Mouse (Mus musculus) midbrain, embryonic 14.5 days (tissue): Measurements from ENCODE around the gene Fgf15. TPM values are rescaled to one million over a fixed set of nuclear protein-coding genes. Genes with fewer than 3 reads are reported as not detected.

Experiments
- ATAC-seq: fragments of 200-750 bp; cut with Nextera tagmentation; 2 replicates; pipeline ENCODE4 v1.8.0; 2017; ENCODE audit warnings: moderate number of reproducible peaks, moderate library complexity; ENCODE audit not compliant: low FRiP score, low TSS enrichment
- DNase-seq: peaks from one replicate; pipeline ENCODE4 v3.0.0-alpha.2; 2015
- H3K27ac ChIP-seq: fragments of 300-500 bp; sonication (generic); replicated peaks from 2 replicates; pipeline ENCODE4 v1.5.1; 2014; ENCODE audit warnings: mild to moderate bottlenecking, low read depth, low read length, moderate library complexity
- H3K27me3 ChIP-seq: fragments of 300-500 bp; sonication (generic); 2 replicates; pipeline ENCODE4 v1.6.1; 2014; ENCODE audit warnings: low read length, control low read depth, mixed read lengths; ENCODE audit not compliant: control insufficient read depth, insufficient read depth
- H3K36me3 ChIP-seq: fragments of 300-500 bp; sonication (generic); 2 replicates; pipeline ENCODE4 v1.6.1; 2014; ENCODE audit warnings: low read length, control low read depth; ENCODE audit not compliant: control insufficient read depth, insufficient read depth
- H3K4me1 ChIP-seq: fragments of 300-500 bp; sonication (generic); 2 replicates; pipeline ENCODE4 v1.6.1; 2014; ENCODE audit warnings: mild to moderate bottlenecking, antibody characterized with exemption, low read length, control low read depth; ENCODE audit not compliant: control insufficient read depth, insufficient read depth
- H3K4me2 ChIP-seq: fragments of 300-500 bp; sonication (generic); 2 replicates; pipeline ENCODE4 v1.6.1; 2014; ENCODE audit warnings: mild to moderate bottlenecking, low read length, moderate library complexity
- H3K4me3 ChIP-seq: fragments of 300-500 bp; sonication (generic); replicated peaks from 2 replicates; pipeline ENCODE4 v1.5.1; 2014; ENCODE audit warnings: low read depth, low read length
- H3K9ac ChIP-seq: fragments of 300-500 bp; sonication (generic); replicated peaks from 2 replicates; pipeline ENCODE4 v1.6.1; 2014; ENCODE audit warnings: mild to moderate bottlenecking, low read length, moderate library complexity
- H3K9me3 ChIP-seq: fragments of 300-500 bp; sonication (generic); 2 replicates; pipeline ENCODE4 v1.6.1; 2016; ENCODE audit warnings: low read length, control low read depth, mixed read lengths; ENCODE audit not compliant: control insufficient read depth
- WGBS: fragments of 180-500 bp; shearing (Covaris S2); extraction: QIAGEN DNeasy Blood & Tissue Kit; methylation state at CpG from one replicate; pipeline ENCODE4 v1.1.7; 2014; 5-methylcytosine and 5-hydroxymethylcytosine counted together
- polyA plus RNA-seq: library from polyadenylated mRNA; unstranded; fragments of >200 nt; fragmentation: Nextera tagmentation; extraction: Ambion mirVana; gene quantifications from 2 replicates; pipeline ENCODE4 v1.2.1, GENCODE M21; 2014

Fgf15 gene
- polyA plus RNA-seq, 1 experiment from 2014 or later = 62.6 TPM

- Histone ChIP-seq H3K9ac (no peak overlapping the region), H3K9me3 (no peaks in the 10 kb centered on the region), H3K27me3 (peaks cover 64% of the 10 kb centered on the region), H3K4me3 (peak overlapping the region; percentile 18), H3K36me3 (no peaks in the 10 kb centered on the region), H3K27ac (no peak overlapping the region), H3K4me2 (peak overlapping the region; percentile 31), H3K4me1 (peaks cover 11% of the 10 kb centered on the region; the same call in 1 of the 2 replicates)
- peak; percentile 5 for DNase-seq
- under 1% methylated on average over 28 of the region's 28 CpGs for WGBS
- ATAC-seq = no peak
Observed at GRCm38 (mm10) chr7:144861769-144862070, 34.6 kb upstream of the Fgf15 start.

GRCm38 (mm10) chr7:144862126-144862525, 34.2 kb upstream of the Fgf15 start:
- Histone ChIP-seq H3K27me3 (peaks cover 64% of the 10 kb centered on the region), H3K4me1 (peaks cover 11% of the 10 kb centered on the region; the same call in 1 of the 2 replicates), H3K36me3 (no peaks in the 10 kb centered on the region), H3K4me3 (no peak overlapping the region; the same call in 1 of the 2 replicates), H3K9me3 (no peaks in the 10 kb centered on the region), H3K4me2 (peak overlapping the region; percentile 31), H3K27ac (no peak overlapping the region), H3K9ac (no peak overlapping the region)
- ATAC-seq (no peak), DNase-seq (peak; percentile 14)
- under 1% methylated on average over 15 of the region's 15 CpGs for WGBS

- no peaks in the 10 kb centered on the region for H3K36me3 ChIP-seq
- no peak for DNase-seq
- no peak overlapping the region for H3K4me2 ChIP-seq
- H3K27me3 ChIP-seq = peaks cover 64% of the 10 kb centered on the region
- H3K4me1 ChIP-seq = peaks cover 11% of the 10 kb centered on the region; the same call in 1 of the 2 replicates
- no peak overlapping the region for H3K27ac ChIP-seq
- H3K9me3 ChIP-seq = no peaks in the 10 kb centered on the region
- no peak overlapping the region for H3K9ac ChIP-seq
- no peak overlapping the region for H3K4me3 ChIP-seq
- WGBS = 3% methylated on average over 18 of the region's 18 CpGs
- no peak for ATAC-seq
Observed at GRCm38 (mm10) chr7:144862712-144863111, 33.6 kb upstream of the Fgf15 start.

- ATAC-seq (no peak), DNase-seq (no peak)
- H3K27me3 ChIP-seq = peaks cover 64% of the 10 kb centered on the region
- no peak overlapping the region for H3K27ac ChIP-seq
- peaks cover 11% of the 10 kb centered on the region; the same call in 1 of the 2 replicates for H3K4me1 ChIP-seq
- no peak overlapping the region for H3K4me2 ChIP-seq
- no peak overlapping the region for H3K4me3 ChIP-seq
- no peak overlapping the region for H3K9ac ChIP-seq
- WGBS = 4% methylated on average over 11 of the region's 11 CpGs
- no peaks in the 10 kb centered on the region for H3K9me3 ChIP-seq
- H3K36me3 ChIP-seq = no peaks in the 10 kb centered on the region
Observed at GRCm38 (mm10) chr7:144863196-144863595, 33.1 kb upstream of the Fgf15 start.

- peaks cover 64% of the 10 kb centered on the region for H3K27me3 ChIP-seq
- H3K9ac ChIP-seq = no peak overlapping the region
- H3K4me3 ChIP-seq = no peak overlapping the region
- 46% methylated on average over 3 of the region's 3 CpGs for WGBS
- ATAC-seq (no peak), DNase-seq (no peak)
- peaks cover 11% of the 10 kb centered on the region; the same call in 1 of the 2 replicates for H3K4me1 ChIP-seq
- H3K9me3 ChIP-seq = no peaks in the 10 kb centered on the region
- H3K27ac ChIP-seq = no peak overlapping the region
- no peaks in the 10 kb centered on the region for H3K36me3 ChIP-seq
- no peak overlapping the region for H3K4me2 ChIP-seq
Observed at GRCm38 (mm10) chr7:144864160-144864670, 32.1 kb upstream of the Fgf15 start.

- no peak overlapping the region for H3K4me2 ChIP-seq
- 70% methylated on average over 4 of the region's 4 CpGs for whole genome bisulfite sequencing
- H3K27ac ChIP-seq = no peak overlapping the region
- H3K27me3 ChIP-seq = peaks cover 34% of the 10 kb centered on the region
- DNase-seq (no peak), ATAC-seq (no peak)
- H3K4me3 ChIP-seq = no peak overlapping the region
- no peaks in the 10 kb centered on the region for H3K4me1 ChIP-seq
- H3K9me3 ChIP-seq = no peaks in the 10 kb centered on the region
- H3K9ac ChIP-seq = no peak overlapping the region
- no peaks in the 10 kb centered on the region for H3K36me3 ChIP-seq
Observed at GRCm38 (mm10) chr7:144867161-144867560, 29.2 kb upstream of the Fgf15 start.

- Histone ChIP-seq H3K36me3 (no peaks in the 10 kb centered on the region), H3K27ac (no peak overlapping the region), H3K9ac (no peak overlapping the region), H3K9me3 (no peaks in the 10 kb centered on the region), H3K4me1 (no peaks in the 10 kb centered on the region), H3K4me3 (no peak overlapping the region), H3K27me3 (peaks cover 30% of the 10 kb centered on the region), H3K4me2 (no peak overlapping the region)
- ATAC-seq = no peak
- 84% methylated on average over 8 of the region's 8 CpGs for WGBS
- no peak for DNase-seq
Observed at GRCm38 (mm10) chr7:144867602-144868001, 28.7 kb upstream of the Fgf15 start.

- Histone ChIP-seq H3K4me3 (no peak overlapping the region), H3K9ac (no peak overlapping the region), H3K4me2 (no peak overlapping the region), H3K36me3 (no peaks in the 10 kb centered on the region), H3K4me1 (no peaks in the 10 kb centered on the region), H3K27ac (no peak overlapping the region), H3K9me3 (no peaks in the 10 kb centered on the region), H3K27me3 (no peaks in the 10 kb centered on the region)
- WGBS = 65% methylated on average over 4 of the region's 4 CpGs
- DNase-seq = no peak
- no peak for ATAC-seq
Observed at GRCm38 (mm10) chr7:144872420-144872819, 23.9 kb upstream of the Fgf15 start.

- DNase-seq = no peak
- H3K4me3 ChIP-seq = no peak overlapping the region
- WGBS = 65% methylated on average over 4 of the region's 4 CpGs
- no peak overlapping the region for H3K9ac ChIP-seq
- no peaks in the 10 kb centered on the region for H3K36me3 ChIP-seq
- H3K27ac ChIP-seq = no peak overlapping the region
- H3K4me1 ChIP-seq = no peaks in the 10 kb centered on the region
- H3K4me2 ChIP-seq = no peak overlapping the region
- H3K9me3 ChIP-seq = no peaks in the 10 kb centered on the region
- ATAC-seq = no peak
- H3K27me3 ChIP-seq = no peaks in the 10 kb centered on the region
Observed at GRCm38 (mm10) chr7:144873160-144873559, 23.2 kb upstream of the Fgf15 start.
